8 mouse cellular contexts compared by ENCODE assay signal in genomic region chr11:120703696-120704454, GRCm38 (mm10). TPM values are rescaled to one million over a fixed set of nuclear protein-coding genes. Genes with fewer than 3 reads are reported as not detected.
DNase-seq lines count a peak whose midpoint lies in the region; ATAC-seq lines count a peak whose summit lies in the region.
"Had no signal": no experiment of that assay in that cellular context is flagged by ENCODE, and none has a peak within 500 bp of the region (broad histone marks: within the 10 kb centered on the region; RNA-seq: fewer than 3 reads in every experiment).

No protein-coding gene starts in this region.

- 0 out of 2 replicates have a peak overlapping the region, but pooled peaks have one; percentile 8 for H3K9ac ChIP-seq in kidney, embryonic 15.5 days
- no peak overlapping the region for H3K9ac ChIP-seq in midbrain, embryonic 14.5 days (replicated peaks; ENCODE audit: low read length)

- ATAC-seq in kidney, embryonic 15.5 days (replicated peaks; ENCODE audit: low FRiP score), result no peak
- ATAC-seq in midbrain, embryonic 14.5 days (ENCODE audit: low FRiP score, low TSS enrichment), result no peak

- H3K9me3 ChIP-seq in kidney, embryonic 15.5 days (replicated peaks), result no peaks in the 10 kb centered on the region
- H3K9me3 ChIP-seq in midbrain, embryonic 14.5 days (ENCODE audit: control insufficient read depth, low read length), result no peaks in the 10 kb centered on the region

- H3K4me1 ChIP-seq in kidney, embryonic 15.5 days, result peaks cover 59% of the 10 kb centered on the region
- peaks cover 23% of the 10 kb centered on the region for H3K4me1 ChIP-seq in midbrain, embryonic 14.5 days (ENCODE audit: control insufficient read depth, insufficient read depth, low read length)

- H3K36me3 ChIP-seq in kidney, embryonic 15.5 days, result peaks cover 47% of the 10 kb centered on the region
- peaks cover 37% of the 10 kb centered on the region for H3K36me3 ChIP-seq in midbrain, embryonic 14.5 days (ENCODE audit: control insufficient read depth, insufficient read depth, low read length)

- peak overlapping the region; percentile 76 for H3K27ac ChIP-seq in kidney, embryonic 15.5 days
- peak overlapping the region; percentile 61 for H3K27ac ChIP-seq in midbrain, embryonic 14.5 days (replicated peaks; ENCODE audit: low read depth, low read length)

- DNase-seq in kidney, postnatal 36 days, result no peak
- DNase-seq in ZHBTc4 (ENCODE audit: low read depth, low spot score), result peak; percentile 40
- DNase-seq in fibroblast of lung, adult 2 months (ENCODE audit: low read depth), result peak; percentile 48
- no peak for DNase-seq in midbrain, embryonic 14.5 days
- no peak for DNase-seq in gastrocnemius, adult 8-10 months (ENCODE audit: low spot score in 2 of 2)
- DNase-seq in natural killer cell, adult 2 months (ENCODE audit: low spot score in 2 of 2), result no peak
- DNase-seq: left cerebral cortex, postnatal 4 days had no signal

- no peak overlapping the region for H3K4me2 ChIP-seq in kidney, embryonic 15.5 days
- no peak overlapping the region for H3K4me2 ChIP-seq in midbrain, embryonic 14.5 days (ENCODE audit: low read length)

- H3K4me3 ChIP-seq in kidney, embryonic 15.5 days (replicated peaks), result no peak overlapping the region
- H3K4me3 ChIP-seq in midbrain, embryonic 14.5 days (replicated peaks; ENCODE audit: low read depth, low read length), result no peak overlapping the region

- no peaks in the 10 kb centered on the region for H3K27me3 ChIP-seq in kidney, embryonic 15.5 days
- no peaks in the 10 kb centered on the region for H3K27me3 ChIP-seq in midbrain, embryonic 14.5 days (ENCODE audit: control insufficient read depth, insufficient read depth, low read length)

- WGBS in kidney, embryonic 15.5 days, result 38% methylated on average over 15 of the region's 15 CpGs
- 37% methylated on average over 15 of the region's 15 CpGs for WGBS in midbrain, embryonic 14.5 days

RNA-seq across cellular contexts. Expression of gene Cenpx, which starts 9.7 kb away (rescaled TPM):
- polyA plus RNA-seq in kidney, embryonic 15.5 days (2015; fragmentation: Nextera tagmentation; extraction: Ambion mirVana), result 164 and 176 TPM in 2 replicates
- polyA plus RNA-seq in midbrain, embryonic 14.5 days (2014; fragmentation: Nextera tagmentation; extraction: Ambion mirVana), result 99.1 and 105 TPM in 2 replicates
- 10 to 100 TPM; 26.1 to 31.0 (median 27.3) TPM for total RNA-seq in gastrocnemius, adult 8-10 months (2022)

RNA-seq across cellular contexts. Expression of gene Lrrc45, which starts 9.8 kb away (rescaled TPM):
- polyA plus RNA-seq in kidney, embryonic 15.5 days (2015; fragmentation: Nextera tagmentation; extraction: Ambion mirVana), result 52.9 and 66.0 TPM in 2 replicates
- polyA plus RNA-seq in midbrain, embryonic 14.5 days (2014; fragmentation: Nextera tagmentation; extraction: Ambion mirVana), result 50.4 and 72.1 TPM in 2 replicates
- 1 to 10 TPM; 1.8 to 4.4 (median 2.9) TPM for total RNA-seq in gastrocnemius, adult 8-10 months (2022)

RNA-seq across cellular contexts. Expression of gene Rac3, which starts 17.4 kb away (rescaled TPM):
- 27.6 and 31.0 TPM in 2 replicates for polyA plus RNA-seq in kidney, embryonic 15.5 days (2015; fragmentation: Nextera tagmentation; extraction: Ambion mirVana)
- polyA plus RNA-seq in midbrain, embryonic 14.5 days (2014; fragmentation: Nextera tagmentation; extraction: Ambion mirVana), result 113 and 646 TPM in 2 replicates
- total RNA-seq in gastrocnemius, adult 8-10 months (2022), result 1 to 10 TPM in 2 of 4 experiments, under 1 TPM in 2; 0.75 to 1.2 (median 0.89) TPM

RNA-seq across cellular contexts. Expression of gene Dcxr, which starts 23.2 kb away (rescaled TPM):
- polyA plus RNA-seq in kidney, embryonic 15.5 days (2015; fragmentation: Nextera tagmentation; extraction: Ambion mirVana), result 31.9 and 32.1 TPM in 2 replicates
- 6.0 and 8.6 TPM in 2 replicates for polyA plus RNA-seq in midbrain, embryonic 14.5 days (2014; fragmentation: Nextera tagmentation; extraction: Ambion mirVana)
- 1 to 10 TPM; 7.9 to 9.8 (median 8.7) TPM for total RNA-seq in gastrocnemius, adult 8-10 months (2022)

RNA-seq across cellular contexts. Expression of gene Cbr2, which starts 28.0 kb away (rescaled TPM):
- 2.4 and 3.4 TPM in 2 replicates for polyA plus RNA-seq in kidney, embryonic 15.5 days (2015; fragmentation: Nextera tagmentation; extraction: Ambion mirVana)
- 0.51 TPM in 1 of 2 replicates, not detected in the other for polyA plus RNA-seq in midbrain, embryonic 14.5 days (2014; fragmentation: Nextera tagmentation; extraction: Ambion mirVana)
- 10 to 100 TPM in 2 of 4 experiments, 1 to 10 TPM in 2; 6.1 to 30.8 (median 10.4) TPM for total RNA-seq in gastrocnemius, adult 8-10 months (2022)

Comparison
In these comparisons a context has a peak if more than half of its experiments do, and no peak if none do; other contexts are left out.
1. DNase-seq: peak in ZHBTc4 (single experiment) and fibroblast of lung, adult 2 months (single experiment); none in kidney, postnatal 36 days (0 of 2), midbrain, embryonic 14.5 days (single experiment), gastrocnemius, adult 8-10 months (0 of 2) and natural killer cell, adult 2 months (0 of 2).